Mouse (Mus musculus): ENCODE measurements at regions not wholly inside any gene's neighbourhood (a gene's known extent, or its start where the extent isn't known, plus 50 kb on each side); places are given as distances from the start of the nearest gene placed in this dataset.

- TF ChIP-seq CTCF (IDR thresholded peaks at IDR 0.05; ENCODE audit: low read depth, low read length) = no peak
- no peak for TF ChIP-seq GATA1 (IDR thresholded peaks at IDR 0.05; ENCODE audit: borderline replicate concordance, low read length)
These were observed 223.9 kb upstream of the Mpped2 start for GRCm38 (mm10) chr2:106469196-106469595.

Data from G1E (cell line).